Mouse (Mus musculus): ENCODE data around the gene Degs2.
A peak's percentile ranks its signal among the peaks of the same experiment; 100 is the strongest.

Degs2 gene

GRCm38 (mm10) chr12:108700037-108700436 lies 2.1 kb downstream of the Degs2 start:
- DNase-seq (ENCODE audit: low spot score in 2 of 2): no peak

GRCm38 (mm10) chr12:108699576-108699975 lies 2.5 kb downstream of the Degs2 start:
- no peak for DNase-seq (ENCODE audit: low spot score in 2 of 2)

DNA sequence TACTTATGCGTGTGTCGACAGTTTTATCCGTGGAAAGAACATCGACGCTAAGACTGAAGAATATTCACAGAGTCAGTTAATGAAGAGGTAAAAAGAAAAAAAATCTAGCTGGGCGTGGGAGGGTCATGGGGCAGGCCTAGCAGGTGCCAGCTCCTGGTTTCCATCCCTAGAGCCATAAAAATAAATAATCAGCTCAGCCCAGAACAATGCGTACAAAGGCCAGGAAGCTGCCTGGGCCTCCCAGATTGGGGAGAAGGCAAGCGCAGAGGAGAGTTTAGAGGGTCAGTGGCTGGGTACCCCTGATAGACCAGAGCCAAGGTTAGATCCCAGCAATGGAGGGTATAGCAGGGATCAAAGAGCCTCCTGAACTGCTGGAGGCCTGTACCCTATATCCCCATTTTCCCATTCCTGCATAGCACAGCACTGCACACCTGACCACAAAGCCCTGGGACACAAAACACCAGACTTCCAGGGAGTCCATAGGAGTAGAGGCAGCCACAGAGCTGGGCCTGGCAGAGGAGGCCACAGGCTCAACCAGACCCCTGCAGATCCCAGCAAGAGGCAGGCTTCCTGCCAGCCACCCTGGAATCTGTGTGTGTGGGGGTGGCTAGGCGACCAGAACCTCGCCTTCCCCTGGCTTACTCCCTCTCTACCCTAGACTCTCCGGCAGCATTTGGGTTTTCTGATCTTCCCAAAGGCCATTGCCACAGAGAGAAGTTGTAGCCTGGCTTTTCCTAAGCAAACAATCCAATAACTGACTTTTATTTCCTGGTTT lies 3.2 kb downstream of the Degs2 start:
- no peak for DNase-seq (ENCODE audit: low spot score in 2 of 2)

- no peak for DNase-seq (ENCODE audit: low spot score in 2 of 2)
These were observed 7.9 kb downstream of the Degs2 start for GRCm38 (mm10) chr12:108694223-108694622.

- DNase-seq (ENCODE audit: low spot score in 2 of 2): no peak
These were observed 8.5 kb downstream of the Degs2 start for GRCm38 (mm10) chr12:108693592-108693991.

GRCm38 (mm10) chr12:108690529-108690928 lies 11.6 kb downstream of the Degs2 start:
- no peak for DNase-seq (ENCODE audit: low spot score in 2 of 2)

DNA sequence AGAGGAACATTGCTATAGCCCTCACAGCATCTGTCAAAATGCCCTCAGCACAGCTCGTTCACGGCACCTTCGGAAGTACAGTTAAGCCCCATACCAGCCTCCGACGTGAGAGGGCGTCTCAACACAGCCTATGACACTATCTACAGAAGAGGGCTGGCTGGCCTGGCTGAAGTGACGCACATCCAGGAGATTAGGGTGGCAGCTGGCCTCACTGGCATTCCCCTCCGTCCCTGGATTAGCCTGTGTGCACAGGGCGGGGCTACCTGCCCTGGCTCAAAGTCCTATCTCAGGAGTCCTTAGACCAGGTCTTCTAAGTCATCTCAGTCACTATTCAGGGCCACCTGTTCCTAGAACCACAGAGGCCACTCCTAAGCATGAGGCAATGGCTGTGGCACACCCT lies 12.9 kb downstream of the Degs2 start:
- no peak for DNase-seq (ENCODE audit: low spot score in 2 of 2)

DNA sequence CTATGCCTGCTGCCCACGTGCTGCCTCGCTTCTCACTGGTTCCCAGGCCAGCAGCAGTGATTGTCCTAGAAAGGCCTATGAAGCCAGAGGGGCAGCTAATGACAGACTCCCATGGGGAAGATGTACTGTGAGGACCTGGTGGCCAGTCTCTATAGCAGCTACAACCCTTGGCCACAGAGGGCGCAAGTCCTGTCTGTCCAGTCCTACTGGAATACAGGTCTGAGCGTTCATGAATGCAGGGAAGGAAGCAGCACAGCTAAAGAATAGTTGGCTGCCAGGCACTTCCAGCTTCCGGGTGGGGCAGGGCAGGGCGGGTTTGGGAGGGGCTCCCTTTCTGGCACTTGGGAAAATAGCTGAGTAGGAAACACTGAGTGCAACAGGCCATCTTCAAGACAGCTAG lies 15.2 kb downstream of the Degs2 start:
- no peak for DNase-seq (ENCODE audit: low spot score in 2 of 2)

- no peak for DNase-seq (ENCODE audit: low spot score in 2 of 2)
These were observed 15.7 kb downstream of the Degs2 start for GRCm38 (mm10) chr12:108686463-108686862.

DNA sequence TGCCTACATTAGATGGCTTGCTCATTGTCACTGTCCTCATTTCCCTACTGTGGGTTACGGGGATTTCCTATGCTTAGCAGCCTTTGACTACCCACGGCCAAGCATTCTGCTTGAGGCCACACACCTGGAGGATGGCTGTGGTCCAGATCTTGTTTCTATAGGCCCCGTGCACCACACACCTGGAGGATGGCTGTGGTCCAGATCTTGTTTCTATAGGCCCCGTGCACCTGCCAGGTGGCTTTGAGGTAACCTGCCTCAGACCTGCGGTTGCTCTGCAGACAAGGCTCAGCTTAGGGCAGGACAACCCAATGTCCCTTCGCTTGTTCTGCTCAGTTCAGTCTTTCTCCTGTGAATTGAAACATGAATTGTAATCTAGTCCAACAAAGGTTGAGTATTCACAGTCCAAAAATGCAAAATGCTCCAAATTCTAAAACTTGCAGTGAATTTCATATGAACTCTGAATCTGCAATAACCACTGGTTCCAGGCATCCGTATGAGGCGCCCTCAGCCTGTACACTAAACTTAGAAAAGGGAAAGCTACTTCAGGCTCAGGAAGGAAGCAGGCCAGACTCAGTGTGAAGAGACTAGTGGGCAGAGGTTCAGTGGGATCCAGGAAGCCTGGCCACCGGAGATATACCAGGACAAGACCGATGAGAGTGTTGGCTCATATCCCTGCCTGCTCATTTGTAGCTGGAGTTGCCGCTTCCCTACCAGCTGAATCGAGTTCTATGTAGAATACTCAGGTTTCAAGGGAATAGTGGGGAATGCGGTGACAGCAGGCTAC lies 19.7 kb downstream of the Degs2 start:
- DNase-seq (ENCODE audit: low spot score in 2 of 2): peak in 1 of 2 experiments; percentile 29

- no peak for DNase-seq (ENCODE audit: low spot score in 2 of 2)
These were observed 21.3 kb downstream of the Degs2 start for GRCm38 (mm10) chr12:108680861-108681260.

- no peak for DNase-seq (ENCODE audit: low spot score in 2 of 2)
These were observed 23.7 kb downstream of the Degs2 start for GRCm38 (mm10) chr12:108678366-108678765.

- DNase-seq (ENCODE audit: low spot score in 2 of 2): no peak
These were observed 25.0 kb downstream of the Degs2 start for GRCm38 (mm10) chr12:108677116-108677515.

GRCm38 (mm10) chr12:108675614-108676401 lies 26.3 kb downstream of the Degs2 start:
- DNase-seq (ENCODE audit: low spot score in 2 of 2): no peak

GRCm38 (mm10) chr12:108674916-108675315 lies 27.2 kb downstream of the Degs2 start:
- no peak for DNase-seq (ENCODE audit: low spot score in 2 of 2)

DNA sequence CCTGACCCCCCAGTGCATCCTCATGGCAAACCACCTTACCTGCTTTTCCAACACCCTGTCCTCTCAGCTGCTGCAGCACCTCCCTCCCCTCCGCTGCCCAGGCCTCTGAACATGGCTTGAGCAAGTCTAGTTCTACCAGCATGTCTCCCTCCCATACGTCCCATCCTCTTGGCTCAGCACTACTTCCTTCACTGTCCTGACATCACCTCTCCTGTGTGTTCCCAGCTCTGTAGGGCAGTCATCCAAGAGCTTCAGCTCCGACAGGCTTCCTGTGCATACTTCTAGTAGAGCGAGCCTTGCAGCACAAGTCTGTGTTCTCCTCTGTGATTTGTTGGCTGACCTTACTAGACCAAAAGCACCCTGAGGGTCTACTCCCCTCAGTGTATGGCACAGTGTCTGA lies 27.6 kb downstream of the Degs2 start:
- DNase-seq (ENCODE audit: low spot score in 2 of 2): peak; percentile 31 to 64

- no peak for DNase-seq (ENCODE audit: low spot score in 2 of 2)
These were observed 28.6 kb downstream of the Degs2 start for GRCm38 (mm10) chr12:108673546-108673945.

DNA sequence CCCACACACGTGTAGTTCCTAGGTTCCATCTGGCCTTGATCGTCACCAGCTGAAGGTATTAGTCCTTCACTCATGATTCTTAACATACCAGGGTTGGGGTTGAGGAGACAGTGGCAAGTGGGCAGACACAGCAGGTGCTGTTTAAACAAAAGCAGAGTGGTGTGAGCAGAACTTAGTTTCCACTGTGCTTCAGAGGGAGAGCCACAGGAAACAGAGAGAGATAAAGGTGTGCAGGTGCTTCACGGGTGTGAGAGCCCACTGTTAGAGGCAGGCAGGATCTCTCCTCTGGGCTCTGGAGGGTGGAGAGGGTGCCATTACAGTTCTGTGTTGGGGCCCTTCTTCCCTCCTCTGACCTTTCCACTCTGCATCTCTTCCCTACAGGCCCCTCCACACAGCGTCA lies 29.2 kb downstream of the Degs2 start:
- DNase-seq (ENCODE audit: low spot score in 2 of 2): no peak

- DNase-seq (ENCODE audit: low spot score in 2 of 2): no peak
These were observed 30.6 kb downstream of the Degs2 start for GRCm38 (mm10) chr12:108671541-108671940.

DNA sequence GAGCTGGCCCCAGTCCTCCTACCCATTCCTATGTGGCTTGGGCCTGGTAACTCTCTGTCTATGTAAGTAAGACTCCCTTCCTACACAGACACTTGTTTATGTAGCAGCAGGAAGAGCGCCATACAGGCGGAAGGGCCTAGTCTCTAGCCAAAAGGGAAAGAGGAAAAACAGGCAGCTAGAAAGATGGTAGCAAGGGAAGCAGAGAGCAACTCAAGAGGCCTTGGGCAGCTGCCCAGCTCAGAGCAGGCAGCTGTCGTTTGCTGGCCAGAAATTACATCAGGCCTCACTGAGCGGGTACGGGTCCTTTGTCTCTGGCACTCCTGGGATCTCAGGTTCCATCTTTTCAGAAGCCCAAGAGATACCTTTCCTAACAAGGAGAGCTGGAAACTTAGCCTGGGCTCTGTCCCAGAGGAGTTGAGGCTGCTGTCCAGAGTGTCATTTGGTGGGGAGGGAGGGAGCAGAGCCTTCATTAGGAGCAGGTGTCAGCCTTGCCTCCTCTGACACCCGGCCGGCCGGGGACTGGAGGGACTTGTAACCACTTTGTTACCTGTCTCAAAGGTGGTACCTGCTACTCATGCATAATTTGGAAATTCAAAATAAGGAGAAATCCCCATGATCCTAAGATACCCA lies 33.4 kb downstream of the Degs2 start:
- DNase-seq (ENCODE audit: low spot score in 2 of 2): no peak

GRCm38 (mm10) chr12:108657350-108657749 lies 44.8 kb downstream of the Degs2 start:
- DNase-seq (ENCODE audit: low spot score in 2 of 2): no peak
